Mouse (Mus musculus): ENCODE data around the gene Gphn.
A peak's percentile ranks its signal among the peaks of the same experiment; 100 is the strongest.
"Not testable (repeated sequence)": the region's sequence is repeated elsewhere in the genome, so short reads cannot be mapped to it uniquely, and the experiment has no call there.

Gphn gene

DNA sequence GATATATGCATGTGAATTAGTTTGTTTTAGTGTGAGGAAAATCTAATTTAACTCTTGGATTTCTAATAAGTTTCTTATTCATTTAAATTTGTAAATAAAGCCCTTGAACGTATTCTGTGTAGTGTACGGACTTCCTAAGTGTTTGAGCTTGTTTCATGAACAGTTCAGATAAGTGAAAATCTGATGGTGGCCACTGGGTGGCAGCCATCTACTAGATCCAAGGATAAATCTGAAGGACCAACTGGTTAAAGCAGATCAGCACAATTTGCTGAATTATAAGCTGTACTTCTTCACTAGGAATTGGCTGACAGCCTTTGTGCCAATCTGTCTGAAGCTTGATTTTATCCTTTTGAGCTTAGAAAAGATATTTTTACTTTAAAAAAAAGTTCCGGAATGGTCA is 105.9 kb downstream of the Gphn start:
- DNase-seq (ENCODE audit: low spot score in 2 of 2): peak; percentile 20 to 83

DNA sequence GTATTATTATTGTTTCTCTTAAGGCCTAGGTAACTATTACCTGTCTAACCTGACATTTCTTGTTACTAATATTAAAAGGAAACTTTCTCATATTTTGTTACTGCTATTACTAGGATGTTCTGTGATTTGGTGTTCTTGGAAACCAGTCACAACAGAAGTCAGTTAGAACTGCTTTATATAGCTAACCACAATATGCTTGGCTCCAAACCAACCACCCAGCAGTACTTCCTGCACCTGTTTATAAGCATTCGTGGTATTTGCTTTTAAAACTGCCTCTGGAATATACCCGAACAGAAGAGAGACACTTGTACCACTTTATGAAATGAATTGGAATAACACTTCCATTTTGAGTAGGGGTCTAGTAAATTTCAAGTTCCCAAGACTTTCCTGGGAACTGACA is 130.3 kb downstream of the Gphn start:
- no peak for DNase-seq (ENCODE audit: low spot score in 2 of 2)

DNA sequence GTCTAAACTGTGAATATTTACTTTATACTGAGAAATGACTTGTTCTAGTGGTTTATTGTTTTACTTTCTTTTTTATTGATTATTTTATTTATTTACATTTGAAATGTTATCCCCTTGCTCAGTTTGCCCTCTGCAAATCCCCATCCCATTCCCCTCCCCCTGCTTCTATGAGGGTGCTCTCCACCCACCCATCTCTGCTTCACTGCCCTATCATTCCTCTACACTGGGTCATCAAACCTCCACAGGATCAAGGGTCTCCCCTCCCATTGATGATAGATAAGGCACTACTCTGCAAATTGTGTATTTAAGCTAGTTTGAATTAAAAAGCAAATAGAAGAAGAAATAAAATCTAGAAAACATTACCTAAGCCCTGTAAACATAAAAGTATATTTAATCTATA is 163.1 kb downstream of the Gphn start:
- no peak for DNase-seq (ENCODE audit: low spot score in 2 of 2)

DNA sequence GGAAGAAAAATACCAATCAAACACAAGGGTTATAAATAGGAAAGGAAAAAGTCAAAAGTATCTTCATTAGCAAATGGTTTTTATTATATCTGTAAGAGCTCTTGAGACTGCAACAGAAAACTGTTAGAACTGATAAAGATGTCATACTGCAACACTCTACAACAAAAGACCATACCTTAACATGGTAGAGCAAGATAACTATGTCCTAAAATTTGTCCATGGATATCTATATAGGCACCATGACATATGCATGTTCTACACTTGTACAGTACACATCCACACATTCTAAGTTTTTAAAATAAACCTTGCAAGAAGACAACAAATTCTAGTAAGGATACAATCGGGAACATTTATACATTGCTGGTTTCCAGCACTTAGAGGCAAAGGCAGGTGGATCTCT is 169.1 kb downstream of the Gphn start:
- DNase-seq (ENCODE audit: low spot score in 2 of 2): no peak

DNA sequence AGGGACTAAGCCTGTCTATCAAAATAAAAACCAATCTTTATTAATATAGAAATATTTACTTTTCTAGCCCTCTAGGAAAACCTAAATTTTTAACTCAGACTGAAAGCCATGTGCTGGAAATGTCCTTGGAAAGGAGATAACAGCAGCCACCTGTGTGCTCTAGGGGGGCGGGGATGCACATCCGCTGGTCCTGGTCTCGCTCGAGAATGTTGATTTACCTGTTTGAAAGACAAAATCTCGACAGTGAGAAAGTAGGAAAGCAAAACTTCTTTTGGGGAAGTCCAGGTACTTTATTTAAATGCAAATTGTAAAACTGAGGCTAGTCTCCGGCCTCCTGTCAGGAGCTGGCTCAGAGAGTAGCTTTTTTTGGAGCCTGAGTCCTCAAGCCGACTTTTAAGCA is 181.3 kb downstream of the Gphn start:
- not testable (repeated sequence) for DNase-seq (ENCODE audit: low spot score in 2 of 2)

DNA sequence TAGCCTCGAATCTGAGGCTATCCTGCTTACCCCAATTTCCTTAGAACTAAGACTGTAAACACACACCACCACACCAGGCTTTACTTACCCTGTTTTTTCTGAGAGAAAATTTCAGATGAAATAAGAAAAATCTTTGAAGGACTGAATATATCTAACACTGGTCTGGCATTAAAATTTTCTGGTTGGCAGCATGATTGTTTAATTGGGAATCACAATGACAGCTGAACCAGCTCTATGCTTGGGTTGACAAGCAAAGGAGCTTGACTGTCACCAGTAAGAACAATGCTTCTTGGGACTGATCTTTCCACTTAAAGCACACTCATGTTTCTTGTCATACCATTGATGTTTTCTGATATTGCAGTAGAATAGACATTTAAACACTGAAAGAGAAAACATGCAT is 296.0 kb downstream of the Gphn start:
- no peak for DNase-seq (ENCODE audit: low spot score in 2 of 2)

DNA sequence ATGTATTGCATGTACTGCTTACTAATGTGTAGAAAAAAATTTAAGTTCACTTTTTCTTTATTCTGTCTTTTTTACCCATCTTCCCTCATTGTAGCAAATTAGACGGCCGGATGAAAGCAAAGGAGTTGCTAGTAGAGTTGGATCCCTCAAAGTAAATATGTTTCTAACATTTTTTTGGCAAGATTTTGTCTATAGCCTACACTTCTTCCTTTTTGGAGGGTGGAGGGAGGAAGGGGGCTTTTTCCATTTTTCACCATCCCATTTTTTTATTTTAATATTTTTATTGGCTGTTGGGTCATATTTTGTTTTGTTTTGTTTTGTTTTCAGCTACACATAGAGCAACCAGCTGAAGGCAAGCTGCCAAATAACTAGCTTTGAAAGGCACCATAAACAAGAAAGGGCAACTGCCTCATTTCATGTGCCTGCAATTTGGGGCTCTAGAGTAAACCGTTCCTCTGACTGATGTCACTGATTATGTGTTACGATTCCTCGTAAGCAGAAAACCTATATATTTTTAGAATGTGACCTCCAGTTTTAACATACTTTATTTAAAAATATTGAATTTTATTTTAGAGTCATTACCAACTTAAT is 296.7 kb downstream of the Gphn start:
- DNase-seq (ENCODE audit: low spot score in 2 of 2): no peak

DNA sequence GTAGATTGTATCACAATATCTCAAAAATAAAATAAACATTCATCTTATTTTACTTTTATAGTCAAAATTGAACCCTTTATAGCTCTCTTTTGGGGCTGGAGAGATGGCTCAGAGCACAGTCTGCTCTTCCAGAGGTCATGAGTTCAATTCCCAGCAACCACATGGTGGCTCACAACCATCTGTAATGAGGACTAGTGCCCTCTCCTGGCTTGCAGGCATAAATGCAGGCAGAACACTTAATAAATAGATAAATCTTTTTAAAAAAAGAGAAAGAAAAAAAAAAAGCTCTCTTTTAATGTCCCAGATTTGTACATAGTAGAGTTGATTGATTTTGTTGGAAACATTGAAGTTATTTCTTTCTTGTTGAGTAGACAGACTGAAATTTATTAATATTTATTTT is 311.4 kb downstream of the Gphn start:
- not testable (repeated sequence) for DNase-seq (ENCODE audit: low spot score in 2 of 2)

DNA sequence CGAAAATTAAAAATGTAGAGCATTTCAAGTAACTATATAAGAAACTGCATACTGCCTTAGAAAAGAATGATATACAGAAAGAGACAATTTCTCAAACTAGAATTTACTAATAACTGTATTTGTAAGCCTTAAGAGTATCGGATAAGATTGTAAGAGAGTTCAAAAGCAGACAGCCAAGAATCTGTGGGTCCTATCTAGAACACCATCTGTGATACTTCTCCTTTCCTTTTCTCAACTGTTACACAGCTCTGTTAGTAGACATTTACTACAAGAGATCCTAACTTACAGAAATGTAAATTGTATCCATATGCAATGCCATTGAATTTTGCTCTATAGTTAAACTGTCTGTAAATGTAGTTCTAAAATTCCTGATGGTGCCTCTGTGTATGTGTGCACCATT is 324.7 kb downstream of the Gphn start:
- no peak for DNase-seq (ENCODE audit: low spot score in 2 of 2)

DNA sequence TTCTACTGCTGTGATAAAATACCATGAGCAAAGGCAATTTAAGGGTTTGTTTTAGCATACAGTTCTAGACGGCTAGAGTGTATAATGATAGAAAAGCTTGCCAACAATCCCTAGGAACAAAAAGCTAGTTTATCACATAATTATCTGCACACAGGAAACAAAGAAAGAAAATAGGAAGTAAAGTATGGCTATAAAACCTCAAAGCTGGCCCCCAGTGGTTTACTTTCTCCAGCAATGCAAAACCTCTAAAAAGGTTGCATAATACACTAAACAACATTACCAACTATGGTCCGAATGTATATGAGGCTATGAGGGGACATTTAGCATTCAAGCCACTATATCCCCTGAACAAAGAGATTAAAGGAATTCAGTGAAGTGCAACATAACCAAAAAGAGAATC is 405.6 kb downstream of the Gphn start:
- DNase-seq (ENCODE audit: low spot score in 2 of 2): no peak

DNA sequence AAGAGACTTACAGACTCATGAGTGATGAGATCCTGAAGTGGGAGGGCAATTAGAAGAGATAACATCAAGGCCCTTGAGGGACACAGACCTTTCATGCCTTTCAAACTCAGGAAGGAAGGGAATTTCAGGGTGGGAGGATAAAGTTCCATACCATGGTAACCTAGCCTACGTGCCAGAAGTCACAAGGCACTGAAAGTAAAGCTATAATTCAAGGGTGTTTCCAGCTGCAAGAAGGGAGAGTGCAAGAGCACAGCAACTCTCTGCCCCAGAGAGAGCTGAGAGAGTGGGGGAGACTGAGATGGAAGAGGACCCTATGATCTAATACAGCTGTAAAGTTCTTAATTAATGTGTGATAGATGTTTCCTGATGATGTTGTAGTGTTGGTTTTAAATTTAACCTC is 413.3 kb downstream of the Gphn start:
- no peak for DNase-seq (ENCODE audit: low spot score in 2 of 2)

DNA sequence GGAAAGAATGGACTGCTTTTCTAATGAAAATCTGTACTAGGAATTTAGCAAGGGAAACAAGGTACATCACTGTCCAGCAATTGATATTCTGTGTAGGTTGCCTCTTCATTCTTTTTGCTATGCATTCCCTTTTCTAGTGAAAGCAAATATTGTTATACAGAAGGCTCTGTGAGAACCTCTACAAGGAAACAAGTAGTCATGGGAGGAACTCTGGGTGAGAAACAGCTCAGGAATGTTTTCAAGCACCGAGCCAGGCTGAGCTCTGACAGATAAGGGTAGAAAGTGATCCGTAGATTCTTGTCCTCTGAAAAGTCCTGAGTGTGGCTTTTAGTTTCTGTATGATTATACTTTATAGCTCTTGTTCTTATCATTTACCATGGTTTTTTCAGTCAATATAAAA is 413.9 kb downstream of the Gphn start:
- DNase-seq (ENCODE audit: low spot score in 2 of 2): no peak

DNA sequence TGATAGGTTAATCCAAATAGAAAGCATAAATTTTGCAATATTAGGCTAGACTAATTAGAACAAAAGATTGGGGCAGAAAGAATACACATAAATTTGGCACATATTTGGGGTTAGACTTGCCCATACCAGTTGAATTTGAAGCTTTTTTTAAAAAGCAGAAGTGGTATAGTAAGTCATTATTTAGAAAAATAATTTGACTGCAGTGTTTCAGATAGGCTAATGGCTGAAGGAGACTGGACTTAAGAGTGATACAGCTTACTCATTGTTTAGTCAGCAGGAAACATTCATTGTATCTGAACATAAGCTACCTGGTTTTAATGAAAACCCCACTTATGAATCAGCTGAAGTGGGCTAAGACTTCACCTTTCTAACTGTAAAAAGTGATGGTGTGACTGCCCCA is 415.0 kb downstream of the Gphn start:
- DNase-seq (ENCODE audit: low spot score in 2 of 2): no peak

DNA sequence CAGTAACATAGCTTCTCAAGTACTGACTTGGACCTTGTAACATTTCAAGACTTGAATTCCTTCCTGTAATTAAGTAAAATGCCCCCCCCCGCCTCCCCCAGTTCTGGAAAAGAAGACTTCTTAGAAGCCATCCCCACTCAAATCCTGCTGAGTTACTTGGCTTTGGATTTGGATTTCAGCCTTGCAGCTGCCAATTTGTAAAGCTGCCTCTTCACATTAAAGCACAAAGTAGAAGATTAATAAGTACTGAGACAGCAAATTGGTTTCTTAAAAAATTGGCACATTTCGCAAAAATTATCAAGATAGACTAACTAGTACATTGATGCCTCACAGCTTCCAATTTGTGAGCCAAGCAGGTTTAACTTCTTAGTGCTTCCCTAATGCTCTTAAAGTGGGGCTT is 417.5 kb downstream of the Gphn start:
- DNase-seq (ENCODE audit: low spot score in 2 of 2): no peak

DNA sequence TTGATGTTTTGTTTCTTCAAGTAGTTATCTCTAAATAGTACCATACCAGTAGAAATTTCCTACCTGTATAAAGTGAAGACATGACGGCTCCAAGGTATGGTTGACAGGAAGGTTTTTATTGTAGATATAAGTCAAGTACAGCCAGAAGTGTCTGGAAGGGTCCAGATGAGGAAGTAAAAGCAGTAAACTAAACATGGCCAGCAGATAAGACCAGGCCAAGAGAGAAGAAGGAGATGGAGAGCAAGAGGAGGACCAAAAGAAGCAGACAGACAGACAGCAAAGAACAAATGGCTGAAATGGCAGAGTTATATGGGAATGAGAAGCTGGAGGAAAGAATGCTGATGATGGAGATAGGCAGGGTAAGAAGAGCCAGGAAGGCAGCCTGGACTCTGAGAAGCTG is 419.1 kb downstream of the Gphn start:
- no peak for DNase-seq (ENCODE audit: low spot score in 2 of 2)

DNA sequence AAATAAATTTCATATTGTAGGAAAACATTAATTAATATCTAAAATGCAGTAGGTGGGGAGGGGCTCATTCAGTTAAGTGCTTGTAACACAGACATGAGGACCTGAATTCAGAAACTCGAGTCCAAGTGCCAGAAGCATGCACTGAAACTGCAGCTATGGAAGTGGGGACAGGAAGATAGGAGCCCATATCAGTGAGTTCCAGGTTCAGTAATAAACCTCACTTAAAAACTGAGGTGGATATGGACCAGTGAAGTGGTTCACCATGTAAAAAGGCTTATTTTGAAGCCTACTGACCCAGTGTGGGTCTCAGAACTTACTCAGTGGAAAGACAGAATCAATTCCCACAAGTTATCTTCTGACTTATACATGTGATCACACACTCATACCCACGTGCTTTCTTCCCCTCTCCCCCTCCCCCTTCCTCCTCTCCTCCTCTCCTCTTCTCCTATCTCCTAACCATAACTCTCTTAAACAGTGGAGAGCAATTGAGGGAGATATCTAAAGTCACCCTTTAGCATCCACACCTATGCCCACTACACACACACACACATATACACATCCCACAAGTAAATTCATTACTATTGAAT is 433.6 kb downstream of the Gphn start:
- no peak for DNase-seq (ENCODE audit: low spot score in 2 of 2)

DNA sequence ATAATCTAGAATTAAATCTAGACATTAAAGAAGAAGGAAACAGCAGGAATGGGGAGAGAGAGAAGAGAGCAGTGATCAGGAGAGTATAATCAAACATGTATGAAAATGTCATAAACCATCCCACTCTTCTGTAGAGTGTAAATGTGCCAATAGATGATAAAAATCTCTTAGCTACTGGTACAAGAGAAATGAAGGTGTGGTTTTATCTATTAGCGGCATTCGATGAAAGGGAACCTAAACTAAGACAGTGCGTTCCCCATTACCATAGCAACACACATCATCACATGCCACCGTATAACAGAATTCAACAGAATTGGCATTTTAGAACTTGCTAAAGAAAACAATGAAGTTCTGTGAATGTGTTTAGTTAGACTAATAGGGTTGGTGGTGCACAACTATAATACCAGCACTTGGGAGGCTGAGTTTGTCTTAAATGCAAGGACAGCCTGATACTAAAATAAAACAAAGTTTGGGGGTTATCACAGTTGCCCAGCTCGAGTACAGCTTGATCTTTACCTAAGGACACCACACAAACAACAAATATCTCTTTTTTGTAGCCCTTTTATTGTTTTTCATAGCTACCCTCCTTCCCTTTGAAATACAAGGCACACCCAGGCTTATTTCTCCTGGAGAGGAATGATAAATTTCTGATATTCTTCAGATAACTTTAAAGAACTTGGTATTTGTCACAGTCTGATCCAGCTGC is 452.1 kb downstream of the Gphn start:
- no peak for DNase-seq (ENCODE audit: low spot score in 2 of 2)

DNA sequence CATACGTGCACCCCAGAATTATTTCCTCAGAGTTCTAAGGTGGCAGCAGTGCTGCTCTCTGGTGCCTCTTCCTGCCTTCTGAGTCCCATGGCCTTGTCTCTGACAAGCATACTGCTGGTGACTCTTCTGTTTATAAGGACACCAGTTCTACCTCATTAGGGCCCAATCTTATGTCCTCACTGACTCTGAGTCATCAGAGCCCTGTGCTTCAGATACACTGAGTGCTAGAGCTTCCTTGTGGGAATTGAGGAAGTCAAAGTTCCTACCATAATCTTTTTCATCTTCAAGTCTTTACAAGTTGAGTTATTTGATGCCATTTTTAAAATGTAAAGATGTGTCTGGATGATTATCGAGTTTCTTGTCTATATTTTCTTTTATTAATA is 452.6 kb downstream of the Gphn start:
- DNase-seq (ENCODE audit: low spot score in 2 of 2): no peak

DNA sequence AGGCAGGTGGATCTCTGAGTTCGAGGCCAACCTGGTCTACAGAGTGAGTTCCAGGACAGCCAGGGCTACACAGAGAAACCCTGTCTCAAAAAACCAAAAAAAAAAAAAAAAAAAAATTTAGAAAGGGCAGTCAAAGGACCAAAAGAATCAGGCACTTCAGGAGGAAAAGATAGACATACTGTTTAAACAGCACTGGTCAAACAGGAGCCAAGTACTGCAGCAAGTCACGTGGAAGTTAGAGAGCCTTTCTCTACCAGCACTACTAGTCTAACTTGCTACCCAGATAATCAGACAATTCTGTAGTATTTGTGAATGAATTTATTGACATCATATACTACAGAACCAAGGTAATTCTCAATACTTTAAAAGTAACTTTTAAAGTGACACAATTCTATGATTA is 454.9 kb downstream of the Gphn start:
- no peak for DNase-seq (ENCODE audit: low spot score in 2 of 2)

DNA sequence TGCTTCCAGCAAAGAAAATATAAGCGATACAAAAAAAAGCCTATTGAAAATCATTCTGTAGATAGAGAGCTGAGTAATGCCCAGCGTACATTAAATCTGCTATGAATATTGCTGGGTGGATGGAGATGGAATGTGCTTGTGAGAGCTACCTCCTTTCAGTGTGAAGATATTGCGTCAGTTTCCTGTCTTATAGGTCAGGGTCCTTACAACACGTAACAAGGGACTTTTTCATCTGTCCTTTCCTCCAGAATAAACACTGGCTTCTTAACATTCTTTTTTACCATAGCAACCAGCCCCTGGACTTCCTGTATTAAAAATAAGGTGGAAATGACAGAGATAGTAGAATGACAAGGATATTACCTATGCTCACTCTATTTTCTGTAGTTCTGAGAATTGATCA is 456.1 kb downstream of the Gphn start:
- no peak for DNase-seq (ENCODE audit: low spot score in 2 of 2)

DNA sequence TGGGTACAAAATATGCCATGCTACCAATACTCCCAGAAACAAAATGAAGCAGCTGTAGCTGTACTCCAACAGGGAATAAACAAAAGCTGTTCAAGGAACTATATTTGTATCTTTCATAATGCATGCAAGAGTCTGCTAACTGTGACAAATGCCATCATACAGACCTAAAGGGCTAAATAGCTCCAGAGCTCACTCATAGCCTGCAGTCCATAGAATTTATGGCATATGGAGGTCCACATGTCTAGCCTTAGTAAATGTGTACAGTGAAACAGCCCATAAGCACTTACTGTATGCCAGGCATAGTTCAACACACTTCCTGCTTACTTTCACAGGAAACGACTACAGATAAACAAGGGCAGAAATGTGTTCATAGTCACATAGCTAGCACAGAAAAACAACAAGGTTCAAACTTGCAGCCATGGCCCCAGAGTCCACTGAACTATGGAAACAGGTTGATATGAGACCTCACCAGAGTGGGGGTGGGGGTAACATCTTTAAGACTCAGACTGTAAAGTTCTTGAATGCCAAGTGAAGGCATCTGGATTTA is 459.6 kb downstream of the Gphn start:
- no peak for DNase-seq (ENCODE audit: low spot score in 2 of 2)

DNA sequence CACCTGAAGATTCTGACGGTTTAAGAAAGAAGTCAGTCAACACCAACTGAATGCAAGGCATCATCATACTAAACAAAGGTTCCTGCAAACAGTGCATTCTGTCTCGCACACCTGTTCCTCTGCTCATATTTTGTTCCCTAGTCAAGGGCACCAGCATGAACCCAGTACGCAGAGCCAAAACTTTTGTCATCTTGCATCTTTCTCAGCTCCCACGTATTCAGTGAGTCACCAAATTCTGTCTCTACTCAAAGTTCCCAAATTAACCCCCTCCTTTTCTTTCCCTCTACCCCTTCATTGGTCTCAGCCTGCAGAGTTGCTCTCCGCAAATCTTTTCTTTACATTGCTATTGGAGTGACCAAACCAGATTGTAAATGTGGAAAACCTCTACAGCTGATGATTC is 462.7 kb downstream of the Gphn start:
- DNase-seq (ENCODE audit: low spot score in 2 of 2): peak in 1 of 2 experiments; percentile 19

DNA sequence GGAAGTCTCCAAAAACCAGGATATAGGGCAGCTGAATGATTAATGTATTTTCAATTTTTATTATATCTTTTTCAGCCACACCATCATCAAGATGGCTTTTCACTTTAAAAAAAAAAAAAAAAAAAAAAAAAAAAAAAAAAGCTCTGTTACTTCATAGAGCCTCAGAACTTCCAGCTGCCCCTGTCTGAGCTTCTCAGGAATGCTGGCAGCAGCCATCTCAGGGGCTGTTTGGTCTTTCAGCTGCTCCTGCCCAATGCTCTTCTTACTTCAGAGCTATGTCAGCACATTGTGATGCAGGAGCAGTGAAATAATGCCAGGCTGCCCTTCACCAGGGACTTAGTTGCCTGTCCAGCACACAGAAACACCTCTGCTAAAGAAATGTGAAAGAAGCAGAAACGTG is 465.1 kb downstream of the Gphn start, which contains the start of gene Fam71d:
TSS of gene Fam71d (plus strand) at position 211 of the 400 bp plus-strand sequence.
- no peak for DNase-seq (ENCODE audit: low spot score in 2 of 2)
